Mouse (Mus musculus) testis, adult 2 months (tissue): Measurements from ENCODE around the gene Dock10.

Experiments used
- CTCF ChIP-seq: fragments of 200-500 bp; IDR thresholded peaks from 2 replicates; pipeline ENCODE4 v1.5.1; 2012; ENCODE audit warnings: low read depth, mild to moderate bottlenecking, inconsistent platforms, low read length, moderate library complexity; ENCODE audit not compliant: control insufficient read depth, insufficient read depth, insufficient replicate concordance
- POLR2A ChIP-seq: fragments of 200-500 bp; IDR thresholded peaks from 2 replicates; pipeline ENCODE4 v1.6.1; 2012; ENCODE audit warnings: low read depth, mild to moderate bottlenecking, inconsistent platforms, low read length, moderate library complexity; ENCODE audit not compliant: control insufficient read depth

DNA sequence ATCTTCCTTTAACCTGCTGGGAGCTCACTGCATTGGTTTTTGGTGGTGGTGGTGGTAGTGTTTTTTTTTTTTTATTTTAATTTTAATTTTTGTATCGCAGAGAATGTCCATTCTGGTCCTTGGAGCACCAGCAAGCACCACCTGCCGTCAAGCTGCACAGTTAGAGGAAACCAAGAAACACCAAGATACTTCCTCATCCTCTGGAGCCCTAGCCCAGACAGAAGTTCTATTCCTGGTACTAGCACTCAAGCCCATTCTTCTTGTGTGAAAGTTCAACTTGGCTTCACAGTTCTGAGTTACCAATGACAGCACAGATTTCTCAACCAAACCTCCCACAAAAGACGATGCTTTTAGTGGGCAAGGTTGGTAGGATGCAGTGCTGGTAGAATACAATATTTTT lies 86.6 kb downstream of the Dock10 start:
- TF ChIP-seq POLR2A, result no peak
- no peak for TF ChIP-seq CTCF
